Mouse (Mus musculus) T-cell, adult 2 months (primary cell): ENCODE measurements around the gene Syce3.
A peak's percentile ranks its signal among the peaks of the same experiment; 100 is the strongest.

ENCODE experiments used
- DNase-seq: peaks from one replicate; pipeline ENCODE4 v3.0.0; 2022; ENCODE audit warnings: low spot score

Syce3 gene

DNA sequence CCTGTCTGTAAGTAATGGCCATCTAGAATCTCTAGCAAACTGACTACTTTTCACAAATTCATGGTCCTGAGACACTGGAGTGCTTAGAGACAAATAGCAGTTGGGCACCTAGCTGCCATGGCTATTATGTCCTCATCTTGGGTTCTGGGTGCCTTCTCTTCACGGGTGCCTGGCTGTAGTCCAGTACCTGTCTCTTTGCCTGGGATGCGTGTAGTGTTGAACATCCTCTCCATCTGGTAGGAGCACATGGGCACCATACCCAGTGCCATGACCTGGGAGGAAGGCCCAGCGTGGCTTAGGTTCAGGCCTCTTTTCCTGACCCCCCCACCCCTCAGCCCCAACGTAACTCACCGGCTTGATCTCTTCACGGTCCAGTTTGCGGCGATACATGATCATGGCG, 11.6 kb upstream of the Syce3 start:
- no peak for DNase-seq

DNA sequence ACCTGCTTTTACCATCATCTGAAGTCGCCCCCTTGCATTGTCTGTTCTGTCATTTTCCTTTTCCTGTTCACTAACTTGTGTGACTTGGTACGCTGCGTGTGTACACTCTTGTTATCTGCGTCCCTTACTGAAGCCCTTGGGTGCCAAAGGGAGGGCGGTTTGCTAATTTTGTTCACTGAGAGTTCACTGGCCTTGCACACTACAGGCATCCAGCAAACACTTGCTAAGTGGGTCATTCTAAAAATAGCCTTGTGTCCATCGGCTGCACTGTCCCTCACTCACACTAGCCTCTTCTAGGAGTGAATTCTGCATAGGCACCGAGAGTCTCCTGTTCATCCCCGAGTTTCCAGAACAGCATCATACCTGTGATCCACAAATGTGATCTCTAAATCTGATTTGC, 5.0 kb upstream of the Syce3 start:
- no peak for DNase-seq

- DNase-seq, result no peak
Observed at GRCm38 (mm10) chr15:89406691-89407090, 3.6 kb downstream of the Syce3 start.

DNA sequence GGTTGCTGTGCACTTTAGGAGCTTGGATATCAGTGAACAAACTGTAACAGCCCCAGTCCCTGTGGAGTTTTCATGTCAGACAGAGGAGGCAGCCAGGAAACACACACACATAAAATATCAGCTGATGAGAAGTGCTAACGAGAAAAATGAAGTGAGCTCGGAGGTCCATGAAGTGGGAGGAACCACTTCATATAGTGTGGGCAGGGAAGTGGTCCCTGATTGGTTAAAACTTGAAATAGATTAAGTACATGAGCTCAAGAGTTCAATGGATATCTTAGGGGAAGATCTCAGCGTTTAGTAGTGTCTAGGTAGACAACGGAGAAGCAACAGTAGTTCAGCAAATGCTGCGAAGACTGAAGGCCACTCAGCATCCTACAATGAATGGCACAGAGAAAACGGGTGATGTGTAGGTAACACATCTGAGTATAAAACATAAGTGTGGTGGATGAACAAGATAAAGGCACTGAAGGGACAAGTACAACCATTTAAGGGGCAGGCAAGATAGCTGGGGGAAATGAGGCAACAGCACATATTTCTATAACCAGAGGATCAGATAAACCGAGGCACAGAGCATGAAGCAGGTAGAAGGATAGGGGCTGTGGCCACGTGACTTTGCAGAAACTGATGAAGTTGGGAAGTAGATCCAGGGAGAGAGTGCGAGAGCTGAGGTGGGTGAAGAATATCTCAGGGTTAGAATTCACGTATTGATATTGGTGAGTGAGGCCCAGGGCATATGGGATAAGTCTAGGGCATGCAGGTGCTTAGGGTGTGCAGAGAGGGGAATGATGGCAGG, 5.3 kb downstream of the Syce3 start:
- DNase-seq, result no peak

DNA sequence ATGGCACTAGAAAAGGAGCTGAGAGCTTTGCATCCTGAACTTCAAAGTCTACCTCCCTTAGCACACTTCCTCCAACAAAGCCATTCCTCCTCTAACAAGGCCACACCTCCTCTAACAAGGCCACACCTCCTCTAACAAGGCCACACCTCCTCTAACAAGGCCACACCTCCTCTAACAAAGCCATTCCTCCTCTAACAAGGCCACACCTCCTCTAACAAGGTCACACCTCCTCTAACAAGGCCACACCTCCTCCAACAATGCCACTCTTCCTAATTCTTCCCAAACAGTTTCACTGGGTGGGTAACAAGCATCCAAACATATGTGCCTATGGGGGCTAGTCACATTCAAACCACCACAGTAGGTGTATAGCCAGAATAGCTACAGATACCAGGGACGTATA, 7.8 kb downstream of the Syce3 start:
- DNase-seq, result no peak

DNA sequence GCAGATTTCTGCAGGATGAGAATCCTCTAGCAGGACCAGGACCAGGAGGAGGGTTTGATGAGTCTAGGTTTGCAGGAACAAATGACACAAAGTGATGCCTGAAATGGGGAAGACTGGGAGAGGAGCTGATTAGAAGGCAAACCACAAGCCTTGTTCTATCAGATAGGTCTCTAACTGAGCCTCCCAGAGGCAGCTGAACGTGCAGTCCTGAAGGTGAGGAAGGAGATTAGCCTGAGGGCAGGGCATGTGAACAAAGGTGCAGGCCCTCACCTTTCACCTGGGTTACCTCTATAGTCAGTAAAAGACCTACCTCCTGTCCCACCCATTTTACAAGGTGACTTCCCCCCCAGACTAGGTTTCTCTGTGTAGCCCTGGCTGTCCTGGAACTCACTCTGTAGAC, 10.6 kb downstream of the Syce3 start:
- no peak for DNase-seq

DNA sequence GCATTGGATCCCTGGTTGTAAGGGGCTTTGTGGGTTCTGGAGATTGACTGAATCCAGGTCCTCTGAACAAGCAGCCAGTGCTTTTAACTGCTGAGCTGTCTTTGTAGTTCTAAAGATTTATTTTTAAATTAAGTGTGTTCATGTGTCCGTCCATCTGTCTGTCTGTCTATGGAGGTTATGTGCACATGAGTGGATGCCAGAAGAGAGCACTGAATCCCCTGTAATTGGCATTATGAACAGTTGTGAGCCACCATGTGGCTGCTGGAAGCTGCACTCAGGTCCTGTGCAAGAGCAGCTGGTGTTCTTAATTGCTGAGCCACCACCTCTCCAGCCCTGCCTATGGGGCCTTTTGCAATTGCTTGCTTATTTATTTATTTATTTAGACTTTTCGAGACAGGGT, 12.2 kb downstream of the Syce3 start:
- DNase-seq, result no peak

GRCm38 (mm10) chr15:89396883-89397282, 13.4 kb downstream of the Syce3 start:
- no peak for DNase-seq

DNA sequence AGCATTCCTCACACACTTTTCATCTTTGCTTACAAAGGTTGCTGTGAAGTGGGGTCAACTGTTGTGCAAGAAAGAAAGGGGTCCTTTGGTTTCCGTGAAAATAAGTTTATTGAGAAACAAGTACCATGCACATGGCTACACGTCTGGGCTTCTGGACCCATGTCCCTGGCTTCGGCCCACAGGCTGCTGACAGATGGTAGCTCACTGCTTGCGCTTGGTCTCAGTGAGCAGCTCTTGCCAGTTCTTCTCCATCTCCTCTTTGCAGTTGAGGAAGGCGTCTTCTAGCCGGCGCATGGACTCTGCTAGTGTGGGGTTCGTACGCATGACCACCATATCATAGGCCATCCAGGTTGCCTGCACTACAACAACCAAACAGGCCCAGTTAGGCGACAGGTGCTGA, 20.2 kb downstream of the Syce3 start:
- no peak for DNase-seq

DNA sequence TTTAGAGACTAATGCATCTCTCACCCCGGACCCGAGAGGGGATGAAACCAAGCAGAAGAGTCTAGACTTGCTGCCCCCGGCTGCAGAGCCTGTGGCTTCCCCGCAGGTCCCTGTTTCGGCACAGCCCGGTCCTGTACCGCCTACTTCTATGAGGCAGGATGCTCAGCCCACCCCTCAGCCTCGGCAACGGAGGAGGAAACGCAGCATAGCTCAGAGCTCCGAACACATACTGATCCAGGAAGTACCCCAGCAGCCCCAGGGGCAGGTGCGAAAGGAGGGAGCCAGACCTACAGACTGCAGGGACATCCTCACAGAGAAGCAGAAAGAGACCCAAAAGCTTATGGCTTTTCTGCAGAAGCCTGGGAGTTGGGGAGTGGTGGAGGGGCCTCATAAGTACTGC, 23.2 kb downstream of the Syce3 start:
- peak; percentile 28 for DNase-seq

DNA sequence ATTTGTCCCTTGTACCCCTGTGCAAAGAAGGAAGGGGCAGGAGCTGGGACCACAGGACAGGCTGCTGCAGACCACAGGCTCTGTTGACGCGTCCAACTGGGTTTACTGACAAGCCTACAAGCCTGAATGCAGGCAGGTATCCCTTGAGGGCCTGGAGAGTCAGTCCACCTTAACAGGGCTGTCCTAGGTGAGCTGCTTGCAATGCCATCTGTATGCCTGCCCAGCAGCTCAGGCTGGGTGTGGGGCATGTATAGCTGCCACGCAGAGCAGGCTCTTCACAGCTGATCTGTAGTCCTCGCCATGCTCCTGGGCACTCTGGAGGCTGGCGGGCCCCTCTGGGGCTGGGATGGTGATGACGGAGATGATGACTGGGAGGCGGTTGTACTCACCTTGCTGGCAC, 25.7 kb downstream of the Syce3 start, which contains the start of gene Klhdc7b:
Gene Klhdc7b, plus strand, starts transcription at position 301 of the 400 bp plus-strand sequence.
- no peak for DNase-seq

DNA sequence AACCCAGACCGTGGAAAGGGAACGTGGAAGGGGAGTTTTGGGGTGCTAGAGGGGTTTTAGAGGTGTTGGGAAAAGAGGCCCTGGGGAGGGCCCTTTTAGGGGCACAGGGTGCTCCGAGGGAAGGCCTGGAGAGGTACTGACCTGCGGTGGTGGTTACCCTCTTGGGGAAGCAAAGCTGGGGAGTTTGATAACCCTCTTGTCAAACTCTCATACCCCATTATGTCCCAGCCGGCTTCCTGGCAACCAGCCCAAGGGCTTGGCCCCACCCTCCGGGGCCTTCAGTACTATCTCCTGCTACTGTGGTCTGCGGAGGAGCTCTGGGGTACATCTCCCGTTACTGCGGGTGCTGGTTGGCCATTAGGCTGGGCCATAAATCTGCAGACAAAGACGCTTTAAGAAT, 30.9 kb downstream of the Syce3 start:
- no peak for DNase-seq

DNA sequence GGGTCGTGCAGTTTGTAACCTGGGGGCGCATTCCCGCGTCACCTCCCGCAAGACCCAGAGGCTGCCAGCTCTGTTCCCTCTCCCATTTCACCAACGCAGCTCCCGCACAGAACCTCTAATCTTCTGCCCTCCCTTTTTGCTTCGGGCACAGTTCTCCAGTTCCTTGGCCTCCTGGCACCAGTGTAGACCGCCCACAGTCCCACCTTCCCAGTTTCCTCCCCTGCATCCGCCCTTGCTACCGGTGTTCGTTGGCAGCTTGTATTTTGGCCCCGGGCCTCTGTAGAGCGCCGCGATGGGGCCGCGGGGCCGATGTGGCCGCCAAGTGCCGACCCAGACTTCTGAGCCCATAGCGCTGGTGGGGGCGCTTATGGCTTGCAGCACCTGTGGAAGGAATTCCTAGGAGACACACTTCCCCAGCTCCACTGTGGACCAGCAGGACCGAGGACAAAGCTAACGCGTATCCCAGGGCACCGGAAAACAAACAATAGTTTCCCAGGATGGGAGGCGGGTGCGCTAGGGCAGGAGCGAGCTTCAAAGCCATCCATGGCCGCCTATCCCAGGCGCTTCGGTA, 31.4 kb downstream of the Syce3 start, which contains the start of gene Odf3b:
Gene Odf3b, minus strand, starts transcription at position 452 of the 571 bp plus-strand sequence.
- no peak for DNase-seq

- no peak for DNase-seq
Observed at GRCm38 (mm10) chr15:89377938-89378828, 32.1 kb downstream of the Syce3 start.

DNA sequence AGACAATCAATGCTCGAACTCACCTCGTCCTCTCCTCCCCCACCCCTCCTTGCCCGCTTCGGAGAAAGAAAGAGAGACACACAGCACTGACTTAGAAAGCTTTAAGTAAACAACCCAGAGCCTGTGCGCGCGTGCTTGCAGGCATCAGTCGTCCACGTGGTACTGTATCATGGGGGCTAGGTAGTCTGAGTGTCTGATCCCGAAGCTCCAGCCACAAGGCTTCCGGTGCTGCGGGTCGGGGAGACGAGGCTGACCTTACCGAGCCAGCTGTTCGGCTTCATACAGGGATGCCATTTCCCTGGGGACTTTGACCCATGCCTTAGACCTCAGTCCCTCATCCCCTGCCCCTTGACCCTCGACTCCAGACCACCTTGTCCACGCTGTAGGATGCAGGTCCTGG, 32.9 kb downstream of the Syce3 start:
- no peak for DNase-seq

GRCm38 (mm10) chr15:89376957-89377356, 33.3 kb downstream of the Syce3 start, which contains the start of gene Tymp:
TSS of gene Tymp (minus strand) at chr15:89377039.
- no peak for DNase-seq

- DNase-seq, result no peak
Observed at GRCm38 (mm10) chr15:89376040-89376439, 34.3 kb downstream of the Syce3 start.

GRCm38 (mm10) chr15:89374801-89375534, 35.3 kb downstream of the Syce3 start:
- no peak for DNase-seq

DNA sequence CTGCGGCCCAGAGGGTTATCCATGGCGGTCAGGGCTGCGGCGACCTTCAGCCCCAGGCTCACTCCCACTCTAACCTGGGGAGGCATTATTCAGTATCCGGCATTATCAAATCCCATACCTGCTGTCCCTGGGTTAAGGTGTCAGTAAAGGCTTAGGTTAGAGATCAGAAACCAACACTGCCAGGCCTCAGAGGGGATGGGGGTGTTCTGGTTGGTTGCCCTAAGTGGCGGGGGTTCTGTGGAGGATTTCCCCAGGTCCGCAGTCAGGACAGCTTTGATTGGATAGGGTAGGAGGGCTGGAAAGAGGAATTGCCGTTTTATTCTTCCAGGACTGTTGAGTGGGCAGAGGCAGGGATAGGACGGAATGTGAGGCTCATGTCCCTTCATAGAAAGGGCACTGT, 36.0 kb downstream of the Syce3 start:
- DNase-seq, result no peak

- DNase-seq, result peak; percentile 83
Observed at GRCm38 (mm10) chr15:89373762-89374248, 36.5 kb downstream of the Syce3 start, which contains the start of gene Sco2. TSS of gene Sco2 (minus strand) at chr15:89373846.

DNA sequence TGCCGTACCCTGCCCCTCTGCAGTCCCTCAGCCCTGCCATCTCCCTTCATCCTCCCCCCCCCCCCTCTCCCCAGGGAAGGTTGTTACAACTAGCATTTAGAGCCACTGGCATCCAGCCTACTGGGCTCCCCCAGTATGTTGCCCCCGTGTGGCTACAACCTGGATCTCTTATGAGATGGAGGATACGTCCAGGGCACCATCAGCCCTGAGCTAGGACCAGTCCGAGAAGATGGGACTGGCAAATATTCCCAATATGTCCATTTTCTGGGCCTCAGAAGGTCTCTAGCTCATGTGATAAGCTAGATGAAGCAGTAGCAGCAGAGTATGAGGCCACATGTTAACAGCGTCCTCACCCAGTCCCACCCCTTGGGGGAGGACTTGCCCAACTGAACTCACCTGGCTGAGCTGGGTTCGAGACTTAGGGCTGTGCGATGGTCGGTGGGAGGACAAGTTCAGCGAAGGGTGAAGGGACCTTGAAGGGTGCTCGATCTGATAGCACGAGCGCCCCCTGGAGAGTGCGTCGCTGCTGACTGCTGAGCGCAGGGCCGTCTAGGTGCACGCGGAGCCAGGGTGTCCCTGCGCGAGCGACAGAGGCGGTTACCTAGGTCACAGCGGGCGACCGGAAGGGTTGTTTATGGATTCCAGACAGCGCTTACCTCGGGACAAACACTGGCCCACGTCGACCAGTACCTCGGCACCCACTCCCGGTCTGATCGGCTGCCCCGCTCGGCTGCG, 37.1 kb downstream of the Syce3 start:
- peak; percentile 88 for DNase-seq
